Mouse (Mus musculus): ENCODE measurements around the gene Nr4a1.

Gene Nr4a1

GRCm38 (mm10) chr15:101253886-101254795 lies at the start of gene Nr4a1:
Gene Nr4a1 (plus strand): TSS chr15:101254269.
- DNase-seq (ENCODE audit: extremely low read depth, low read depth), result no peak

- no peak for DNase-seq (ENCODE audit: extremely low read depth, low read depth)
Measured at GRCm38 (mm10) chr15:101204781-101205180, 49.3 kb upstream of the Nr4a1 start.

- DNase-seq (ENCODE audit: extremely low read depth, low read depth), result no peak
Measured at GRCm38 (mm10) chr15:101210228-101210627, 43.8 kb upstream of the Nr4a1 start.

- DNase-seq (ENCODE audit: extremely low read depth, low read depth), result no peak
Measured at GRCm38 (mm10) chr15:101210998-101211613, 43.0 kb upstream of the Nr4a1 start.

GRCm38 (mm10) chr15:101212435-101212834 lies 41.6 kb upstream of the Nr4a1 start:
- DNase-seq (ENCODE audit: extremely low read depth, low read depth), result no peak

GRCm38 (mm10) chr15:101215136-101215535 lies 38.9 kb upstream of the Nr4a1 start:
- DNase-seq (ENCODE audit: extremely low read depth, low read depth), result no peak

- DNase-seq (ENCODE audit: extremely low read depth, low read depth), result no peak
Measured at GRCm38 (mm10) chr15:101216036-101216435, 38.0 kb upstream of the Nr4a1 start.

GRCm38 (mm10) chr15:101220905-101221297 lies 33.2 kb upstream of the Nr4a1 start:
- DNase-seq (ENCODE audit: extremely low read depth, low read depth), result no peak

- no peak for DNase-seq (ENCODE audit: extremely low read depth, low read depth)
Measured at GRCm38 (mm10) chr15:101221298-101222104, 32.6 kb upstream of the Nr4a1 start.

GRCm38 (mm10) chr15:101222897-101223482 lies 31.1 kb upstream of the Nr4a1 start:
- DNase-seq (ENCODE audit: extremely low read depth, low read depth), result no peak

- DNase-seq (ENCODE audit: extremely low read depth, low read depth), result no peak
Measured at GRCm38 (mm10) chr15:101223596-101223995, 30.5 kb upstream of the Nr4a1 start.

- peak; percentile 55 for DNase-seq (ENCODE audit: extremely low read depth, low read depth)
Measured at GRCm38 (mm10) chr15:101224006-101224906, 29.8 kb upstream of the Nr4a1 start, which contains the start of gene Grasp. Gene Grasp (plus strand): TSS chr15:101224188.

GRCm38 (mm10) chr15:101224977-101225376 lies 29.1 kb upstream of the Nr4a1 start:
- no peak for DNase-seq (ENCODE audit: extremely low read depth, low read depth)

GRCm38 (mm10) chr15:101227971-101228370 lies 26.1 kb upstream of the Nr4a1 start:
- no peak for DNase-seq (ENCODE audit: extremely low read depth, low read depth)

- no peak for DNase-seq (ENCODE audit: extremely low read depth, low read depth)
Measured at GRCm38 (mm10) chr15:101228866-101229590, 25.0 kb upstream of the Nr4a1 start.

- no peak for DNase-seq (ENCODE audit: extremely low read depth, low read depth)
Measured at GRCm38 (mm10) chr15:101230503-101230902, 23.6 kb upstream of the Nr4a1 start.

- DNase-seq (ENCODE audit: extremely low read depth, low read depth), result peak; percentile 61
Measured at GRCm38 (mm10) chr15:101230995-101231647, 22.9 kb upstream of the Nr4a1 start.

GRCm38 (mm10) chr15:101231648-101232180 lies 22.4 kb upstream of the Nr4a1 start:
- no peak for DNase-seq (ENCODE audit: extremely low read depth, low read depth)

GRCm38 (mm10) chr15:101232607-101233006 lies 21.5 kb upstream of the Nr4a1 start:
- no peak for DNase-seq (ENCODE audit: extremely low read depth, low read depth)

All from MEL-GATA-1-ER (cell line).